Mouse (Mus musculus) spleen, adult 2 months (tissue): Measurements from ENCODE around the gene Fndc3a.

Experiments
- CTCF ChIP-seq: fragments of 200-500 bp; IDR thresholded peaks from 2 replicates; pipeline ENCODE4 v1.5.1; 2011; ENCODE audit warnings: mild to moderate bottlenecking, inconsistent platforms; ENCODE audit not compliant: insufficient read depth, insufficient read length, insufficient replicate concordance; ENCODE audit errors: extremely low read depth
- POLR2A ChIP-seq: fragments of 200-500 bp; IDR thresholded peaks from 2 replicates; pipeline ENCODE4 v1.6.1; 2011; ENCODE audit warnings: low read depth, low read length, inconsistent platforms

DNA sequence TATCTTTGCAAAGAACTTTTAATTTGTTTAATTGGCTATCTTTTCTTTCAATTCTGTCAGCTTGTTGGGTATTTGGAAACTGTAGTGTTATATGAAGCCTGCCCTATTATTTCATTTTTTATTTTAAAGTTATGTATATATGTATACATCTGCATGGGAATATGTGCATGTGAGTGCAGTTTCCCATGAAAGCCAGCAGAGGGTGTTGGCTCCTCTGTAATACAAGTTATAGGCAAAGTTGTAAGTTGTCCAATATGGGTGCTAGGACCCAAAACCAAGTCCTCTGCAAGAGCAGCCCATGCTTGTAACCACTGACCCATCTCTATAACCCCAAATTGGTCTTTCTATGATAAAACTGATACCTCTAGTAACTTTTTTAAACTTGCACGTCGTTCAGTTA lies 38.8 kb downstream of the Fndc3a start:
- no peak for TF ChIP-seq POLR2A
- TF ChIP-seq CTCF: no peak
